Mouse (Mus musculus): ENCODE data around the gene Vat1. TPM values are rescaled to one million over a fixed set of nuclear protein-coding genes. Genes with fewer than 3 reads are reported as not detected.
A peak's percentile ranks its signal among the peaks of the same experiment; 100 is the strongest.
"Not testable (repeated sequence)": the region's sequence is repeated elsewhere in the genome, so short reads cannot be mapped to it uniquely, and the experiment has no call there.

The Vat1 gene
- polyA plus RNA-seq, 1 experiment from 2014 or later, result 39.3 TPM

- H3K36me3 ChIP-seq, result peaks cover 36% of the 10 kb centered on the region
- no peak overlapping the region for H3K27ac ChIP-seq (ENCODE audit: poor library complexity, severe bottlenecking)
- H3K4me2 ChIP-seq, result no peak overlapping the region
- no peak overlapping the region for H3K9ac ChIP-seq
- H3K27me3 ChIP-seq (replicated peaks), result no peaks in the 10 kb centered on the region
- H3K9me3 ChIP-seq (replicated peaks), result no peaks in the 10 kb centered on the region
- no peak overlapping the region for H3K4me3 ChIP-seq
- H3K4me1 ChIP-seq (replicated peaks), result peaks cover 13% of the 10 kb centered on the region
- 64% methylated on average over 6 of the region's 6 CpGs for WGBS
- no peak for ATAC-seq (ENCODE audit: insufficient number of reproducible peaks, low FRiP score)
Observed at GRCm38 (mm10) chr11:101454702-101455101, 11.3 kb downstream of the Vat1 start.

- Histone ChIP-seq H3K27me3 (replicated peaks) (no peaks in the 10 kb centered on the region), H3K9ac (no peak overlapping the region), H3K36me3 (peaks cover 12% of the 10 kb centered on the region), H3K4me1 (replicated peaks) (peaks cover 26% of the 10 kb centered on the region), H3K4me2 (no peak overlapping the region), H3K4me3 (no peak overlapping the region), H3K27ac (ENCODE audit: poor library complexity, severe bottlenecking) (no peak overlapping the region), H3K9me3 (replicated peaks) (no peaks in the 10 kb centered on the region)
- WGBS, result 56% methylated on average over 10 of the region's 10 CpGs
- no peak for ATAC-seq (ENCODE audit: insufficient number of reproducible peaks, low FRiP score)
Observed at GRCm38 (mm10) chr11:101452093-101452774, 13.8 kb downstream of the Vat1 start.

GRCm38 (mm10) chr11:101451536-101451935 is 14.5 kb downstream of the Vat1 start:
- H3K27ac ChIP-seq (ENCODE audit: poor library complexity, severe bottlenecking), result no peak overlapping the region
- WGBS, result 93% methylated on average over 10 of the region's 10 CpGs
- no peak overlapping the region for H3K4me3 ChIP-seq
- no peak overlapping the region for H3K9ac ChIP-seq
- no peaks in the 10 kb centered on the region for H3K27me3 ChIP-seq (replicated peaks)
- H3K9me3 ChIP-seq (replicated peaks), result no peaks in the 10 kb centered on the region
- peaks cover 26% of the 10 kb centered on the region for H3K4me1 ChIP-seq (replicated peaks)
- no peak for ATAC-seq (ENCODE audit: insufficient number of reproducible peaks, low FRiP score)
- peaks cover 5% of the 10 kb centered on the region; the same call in 1 of the 2 replicates for H3K36me3 ChIP-seq
- H3K4me2 ChIP-seq, result no peak overlapping the region

GRCm38 (mm10) chr11:101450394-101450793 is 15.6 kb downstream of the Vat1 start:
- no peak overlapping the region for H3K4me3 ChIP-seq
- peaks cover 26% of the 10 kb centered on the region for H3K4me1 ChIP-seq (replicated peaks)
- peaks cover 9% of the 10 kb centered on the region for H3K36me3 ChIP-seq
- no peak overlapping the region for H3K9ac ChIP-seq
- H3K27me3 ChIP-seq (replicated peaks), result no peaks in the 10 kb centered on the region
- 75% methylated on average over 3 of the region's 3 CpGs for WGBS
- ATAC-seq (ENCODE audit: insufficient number of reproducible peaks, low FRiP score), result no peak
- no peak overlapping the region for H3K4me2 ChIP-seq
- no peak overlapping the region for H3K27ac ChIP-seq (ENCODE audit: poor library complexity, severe bottlenecking)
- no peaks in the 10 kb centered on the region for H3K9me3 ChIP-seq (replicated peaks)

- H3K4me3 ChIP-seq; H3K9ac ChIP-seq; H3K9me3 ChIP-seq (replicated peaks); ATAC-seq (ENCODE audit: insufficient number of reproducible peaks, low FRiP score); H3K4me2 ChIP-seq; H3K27me3 ChIP-seq (replicated peaks); H3K27ac ChIP-seq (ENCODE audit: poor library complexity, severe bottlenecking): not testable (repeated sequence)
- Histone ChIP-seq H3K4me1 (replicated peaks) (peaks cover 30% of the 10 kb centered on the region), H3K36me3 (peaks cover 15% of the 10 kb centered on the region)
- 82% methylated on average over 4 of the region's 4 CpGs for WGBS
Observed at GRCm38 (mm10) chr11:101449596-101449995, 16.4 kb downstream of the Vat1 start.

- peaks cover 22% of the 10 kb centered on the region for H3K36me3 ChIP-seq
- peak overlapping the region; percentile 54 for H3K4me3 ChIP-seq
- WGBS, result 72% methylated on average over 4 of the region's 4 CpGs
- peak overlapping the region; percentile 57; the same call in 1 of the 2 replicates for H3K9ac ChIP-seq
- H3K4me2 ChIP-seq, result peak overlapping the region; percentile 63
- no peaks in the 10 kb centered on the region for H3K9me3 ChIP-seq (replicated peaks)
- no peak overlapping the region for H3K27ac ChIP-seq (ENCODE audit: poor library complexity, severe bottlenecking)
- no peaks in the 10 kb centered on the region for H3K27me3 ChIP-seq (replicated peaks)
- peaks cover 34% of the 10 kb centered on the region for H3K4me1 ChIP-seq (replicated peaks)
- no peak for ATAC-seq (ENCODE audit: insufficient number of reproducible peaks, low FRiP score)
Observed at GRCm38 (mm10) chr11:101448899-101449298, 17.1 kb downstream of the Vat1 start.

GRCm38 (mm10) chr11:101448274-101448746 is 17.7 kb downstream of the Vat1 start, which contains the start of gene Ifi35:
TSS of gene Ifi35 (plus strand) at chr11:101448407.
- peak; percentile 79 for ATAC-seq (ENCODE audit: insufficient number of reproducible peaks, low FRiP score)
- Histone ChIP-seq H3K27ac (ENCODE audit: poor library complexity, severe bottlenecking) (peak within 1 kb of the TSS; percentile 61), H3K27me3 (replicated peaks) (no peaks in the 10 kb centered on the region), H3K9me3 (replicated peaks) (no peaks in the 10 kb centered on the region), H3K36me3 (peaks cover 28% of the 10 kb centered on the region), H3K4me2 (peak within 1 kb of the TSS; percentile 63), H3K9ac (peak within 1 kb of the TSS; percentile 57), H3K4me3 (peak within 1 kb of the TSS; percentile 54), H3K4me1 (replicated peaks) (peaks cover 40% of the 10 kb centered on the region)
- 15% methylated on average over 10 of the region's 10 CpGs for WGBS

- Histone ChIP-seq H3K4me1 (replicated peaks) (peaks cover 45% of the 10 kb centered on the region), H3K9me3 (replicated peaks) (no peaks in the 10 kb centered on the region), H3K4me3 (no peak overlapping the region), H3K36me3 (peaks cover 31% of the 10 kb centered on the region), H3K9ac (peak overlapping the region; percentile 57; the same call in 1 of the 2 replicates), H3K27ac (ENCODE audit: poor library complexity, severe bottlenecking) (peak overlapping the region; percentile 61), H3K4me2 (peak overlapping the region; percentile 63), H3K27me3 (replicated peaks) (no peaks in the 10 kb centered on the region)
- no peak for ATAC-seq (ENCODE audit: insufficient number of reproducible peaks, low FRiP score)
- 81% methylated on average over 5 of the region's 5 CpGs for WGBS
Observed at GRCm38 (mm10) chr11:101447786-101448185, 18.2 kb downstream of the Vat1 start.

- ATAC-seq (ENCODE audit: insufficient number of reproducible peaks, low FRiP score); H3K4me3 ChIP-seq; H3K27me3 ChIP-seq (replicated peaks); H3K9ac ChIP-seq; H3K9me3 ChIP-seq (replicated peaks); H3K4me2 ChIP-seq; H3K27ac ChIP-seq (ENCODE audit: poor library complexity, severe bottlenecking): not testable (repeated sequence)
- H3K36me3 ChIP-seq, result peaks cover 31% of the 10 kb centered on the region
- H3K4me1 ChIP-seq (replicated peaks), result peaks cover 41% of the 10 kb centered on the region
- 87% methylated on average over 8 of the region's 8 CpGs for WGBS
Observed at GRCm38 (mm10) chr11:101446860-101447259, 19.2 kb downstream of the Vat1 start.

GRCm38 (mm10) chr11:101446319-101446718 is 19.7 kb downstream of the Vat1 start:
- no peak overlapping the region for H3K9ac ChIP-seq
- no peak overlapping the region for H3K4me2 ChIP-seq
- no peak for ATAC-seq (ENCODE audit: insufficient number of reproducible peaks, low FRiP score)
- WGBS, result 78% methylated on average over 1 of the region's 1 CpGs
- no peak overlapping the region for H3K27ac ChIP-seq (ENCODE audit: poor library complexity, severe bottlenecking)
- peaks cover 37% of the 10 kb centered on the region for H3K4me1 ChIP-seq (replicated peaks)
- peaks cover 31% of the 10 kb centered on the region for H3K36me3 ChIP-seq
- H3K9me3 ChIP-seq (replicated peaks), result no peaks in the 10 kb centered on the region
- no peak overlapping the region for H3K4me3 ChIP-seq
- no peaks in the 10 kb centered on the region for H3K27me3 ChIP-seq (replicated peaks)

GRCm38 (mm10) chr11:101442760-101443159 is 23.3 kb downstream of the Vat1 start:
- H3K4me2 ChIP-seq, result peak overlapping the region; percentile 98
- WGBS, result under 1% methylated on average over 14 of the region's 14 CpGs
- no peak for ATAC-seq (ENCODE audit: insufficient number of reproducible peaks, low FRiP score)

More at GRCm38 (mm10) chr11:101442760-101443159, 23.3 kb downstream of the Vat1 start:
- Histone ChIP-seq H3K27ac (ENCODE audit: poor library complexity, severe bottlenecking) (peak overlapping the region; percentile 94), H3K27me3 (replicated peaks) (no peaks in the 10 kb centered on the region), H3K4me3 (peak overlapping the region; percentile 90), H3K4me1 (replicated peaks) (peaks cover 22% of the 10 kb centered on the region), H3K9me3 (replicated peaks) (no peaks in the 10 kb centered on the region), H3K36me3 (peaks cover 31% of the 10 kb centered on the region), H3K9ac (peak overlapping the region; percentile 97)
